Mouse (Mus musculus) mouse embryonic stem cell (cell line): ENCODE results near the gene Lrba.

Source experiments
- in situ Hi-C, 2 experiments: fragments of 300-500 bp; cut with MboI; formaldehyde crosslinking; loops; 1 replicate in 1 of 2; 3 replicates in 1 of 2; pipeline ENCODE4 v1.14.3; 2019 to 2020; ENCODE audit warnings: low sequenced_read_pairs in 2 of 2, low pct_unique_long_range_greater_than_20kb in 1 of 2, mixed read lengths in 1 of 2; ENCODE audit not compliant: unreplicated experiment in 1 of 2

Lrba gene

GRCm38 (mm10) chr3:86423828-86424227 lies 199.3 kb downstream of the Lrba start:
- in situ Hi-C loops: no loop called here

DNA sequence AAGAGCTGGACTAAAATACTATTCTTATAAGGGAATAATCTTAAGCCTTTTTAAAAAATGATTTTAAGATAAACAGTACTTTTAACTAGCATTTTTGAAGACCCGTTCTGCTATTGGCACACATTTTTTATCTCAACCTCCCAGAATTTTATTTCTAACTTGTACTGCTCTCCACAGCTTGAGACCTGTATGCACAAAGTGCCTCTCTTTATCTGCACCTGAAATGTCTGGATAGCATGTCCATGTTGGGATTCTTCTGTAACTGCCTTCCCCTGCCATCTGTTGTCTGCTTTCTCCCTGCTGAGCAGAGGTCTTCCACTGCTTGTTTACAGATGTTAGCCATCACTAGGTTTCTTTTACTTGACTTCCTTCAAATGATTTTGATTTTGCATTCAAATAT lies 202.3 kb downstream of the Lrba start:
- in situ Hi-C loops: no loop called here

GRCm38 (mm10) chr3:86443497-86443896 lies 219.0 kb downstream of the Lrba start:
- in situ Hi-C loops: no loop called here

DNA sequence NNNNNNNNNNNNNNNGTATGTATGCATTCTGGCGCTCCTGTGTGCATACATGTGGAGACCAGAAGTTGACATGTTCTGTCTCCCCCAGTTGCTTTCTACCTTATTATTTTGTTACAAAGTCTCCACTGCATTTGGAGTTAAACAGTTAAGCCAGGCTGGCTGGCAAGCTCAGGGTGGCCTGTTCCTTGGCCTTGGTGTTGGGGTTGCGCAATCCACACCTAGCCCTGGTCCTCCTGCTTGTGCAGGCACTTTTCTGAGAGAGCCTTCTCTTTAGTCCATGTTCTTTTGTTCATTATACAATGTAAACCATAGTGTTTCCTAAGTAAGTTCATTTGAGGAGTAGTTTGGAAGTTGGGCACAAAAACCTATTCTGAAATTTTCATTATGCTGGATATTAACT lies 226.7 kb downstream of the Lrba start:
- in situ Hi-C loops: no loop called here

DNA sequence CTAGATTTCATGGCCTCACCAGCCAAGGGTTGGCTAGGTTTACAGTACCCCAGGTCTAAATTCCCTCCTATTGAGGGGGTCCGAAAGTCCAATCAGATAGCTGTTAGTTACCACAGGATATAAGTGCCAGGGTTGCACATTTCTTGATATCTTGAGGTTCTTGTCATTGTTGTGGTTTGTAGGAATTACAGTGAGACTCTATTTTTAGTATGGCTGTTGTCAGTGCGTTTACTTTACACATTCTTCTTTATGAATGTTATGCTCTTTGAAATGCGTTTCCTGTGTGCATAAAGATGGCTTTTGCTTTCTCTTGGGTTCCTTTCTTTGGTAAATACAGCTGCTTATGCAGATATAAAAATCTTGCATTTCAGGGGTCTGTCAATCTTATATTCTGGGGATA lies 237.1 kb downstream of the Lrba start:
- in situ Hi-C loops: no loop called here

GRCm38 (mm10) chr3:86489992-86490391 lies 265.5 kb downstream of the Lrba start:
- in situ Hi-C loops: no loop called here

DNA sequence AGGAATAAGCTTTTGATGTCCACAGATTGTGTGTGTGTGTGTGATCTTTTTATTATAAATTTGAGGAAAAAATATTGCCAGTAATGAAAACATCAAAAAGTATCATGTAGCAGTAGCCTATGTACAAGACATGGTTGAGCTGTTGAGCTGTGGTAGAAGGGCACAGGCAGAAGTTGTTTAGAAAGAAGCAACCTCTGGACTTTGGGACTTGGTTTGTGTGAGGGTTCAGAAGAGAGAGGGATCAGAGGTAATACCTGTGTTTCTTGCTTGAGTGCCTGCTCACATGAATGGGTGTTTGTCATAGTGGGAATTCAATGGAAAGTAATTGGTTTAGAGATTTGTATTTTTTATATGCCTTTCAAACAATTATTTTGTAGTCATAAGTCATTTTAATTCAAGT lies 276.1 kb downstream of the Lrba start:
- in situ Hi-C loops: no loop called here

DNA sequence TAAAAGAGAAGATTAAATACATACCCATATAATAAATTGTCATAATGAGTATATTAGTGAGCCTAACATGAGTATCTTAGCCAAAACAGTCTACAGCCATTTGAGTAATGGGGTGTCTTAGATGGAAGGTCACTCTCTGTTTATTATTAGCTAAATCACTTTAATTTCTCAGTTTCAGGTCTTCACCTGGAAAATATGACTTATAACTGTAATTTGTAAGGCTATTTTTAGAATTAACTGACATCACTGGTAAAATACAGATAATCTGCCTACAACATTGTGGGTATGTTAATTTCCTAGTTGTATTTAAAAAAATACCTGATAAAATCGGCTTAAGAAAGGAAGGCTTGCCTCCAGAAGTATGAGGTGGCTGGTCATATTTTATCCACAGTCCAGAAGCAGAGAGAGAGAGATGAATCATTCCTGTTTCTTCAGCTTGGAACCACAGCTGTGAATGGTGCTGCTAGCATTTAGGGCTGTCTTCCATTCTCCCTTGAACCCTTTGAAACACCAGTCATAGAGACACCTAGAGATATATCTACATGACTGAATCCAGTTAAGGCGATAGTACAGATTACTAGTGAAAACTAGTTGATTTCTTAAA lies 294.1 kb downstream of the Lrba start:
- in situ Hi-C loops: no loop called here

- in situ Hi-C loops: no loop called here
Observed at GRCm38 (mm10) chr3:86522880-86523505, 298.5 kb downstream of the Lrba start.

DNA sequence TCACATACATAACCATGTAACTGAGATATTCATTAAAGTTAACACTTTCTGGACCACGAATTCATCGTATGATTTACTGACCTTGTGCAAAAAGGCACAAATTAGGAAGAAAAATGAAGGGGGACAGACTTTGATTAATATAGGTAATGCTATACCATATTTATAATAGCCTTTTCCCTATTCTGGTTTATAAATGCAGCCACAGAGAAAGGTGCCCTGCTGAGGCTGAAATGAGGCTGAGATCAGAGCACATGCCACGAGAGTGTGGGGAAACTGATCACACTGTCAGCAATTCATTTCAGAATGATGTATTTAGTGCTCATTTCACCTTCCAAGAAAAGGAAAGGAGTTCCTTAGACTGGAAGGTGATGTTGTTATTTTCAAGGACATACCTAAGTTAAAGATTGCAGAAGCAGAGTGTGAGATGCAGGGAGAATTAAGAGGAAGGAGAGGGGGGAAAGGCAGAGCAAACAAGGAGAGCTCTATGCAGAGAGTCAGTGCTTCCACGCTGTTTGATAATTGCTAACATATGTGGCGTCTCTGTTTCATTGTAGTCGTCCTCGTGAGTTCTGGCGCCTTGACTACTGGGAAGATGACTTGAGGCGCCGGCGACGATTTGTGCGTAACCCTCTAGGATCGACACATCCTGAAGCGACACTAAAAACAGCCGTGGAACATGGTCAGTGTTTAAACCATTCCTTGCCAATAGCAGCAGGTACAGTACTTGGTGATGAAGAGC lies 307.2 kb downstream of the Lrba start:
- in situ Hi-C loops: no loop called here

DNA sequence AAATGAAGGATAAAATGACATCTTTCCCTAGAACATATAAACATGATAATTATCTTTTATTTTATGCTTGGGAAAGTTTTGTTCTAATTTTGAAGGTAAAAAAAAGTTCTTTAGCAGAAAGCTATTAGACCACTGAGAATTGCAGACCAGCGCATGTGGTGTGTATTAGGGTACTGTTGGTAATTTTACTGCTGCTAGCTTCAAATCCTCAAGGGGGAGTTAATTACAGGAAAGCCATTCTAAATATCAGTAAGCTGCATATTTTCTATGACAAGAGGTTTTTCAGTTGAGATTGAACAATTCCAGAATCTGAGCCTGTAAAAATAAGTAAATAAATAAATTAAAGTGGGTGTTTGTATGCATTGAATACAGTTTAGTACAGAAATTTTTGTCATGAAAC lies 312.3 kb downstream of the Lrba start:
- in situ Hi-C loops: no loop called here

- in situ Hi-C loops: no loop called here
Observed at GRCm38 (mm10) chr3:86538645-86539554, 314.4 kb downstream of the Lrba start.

DNA sequence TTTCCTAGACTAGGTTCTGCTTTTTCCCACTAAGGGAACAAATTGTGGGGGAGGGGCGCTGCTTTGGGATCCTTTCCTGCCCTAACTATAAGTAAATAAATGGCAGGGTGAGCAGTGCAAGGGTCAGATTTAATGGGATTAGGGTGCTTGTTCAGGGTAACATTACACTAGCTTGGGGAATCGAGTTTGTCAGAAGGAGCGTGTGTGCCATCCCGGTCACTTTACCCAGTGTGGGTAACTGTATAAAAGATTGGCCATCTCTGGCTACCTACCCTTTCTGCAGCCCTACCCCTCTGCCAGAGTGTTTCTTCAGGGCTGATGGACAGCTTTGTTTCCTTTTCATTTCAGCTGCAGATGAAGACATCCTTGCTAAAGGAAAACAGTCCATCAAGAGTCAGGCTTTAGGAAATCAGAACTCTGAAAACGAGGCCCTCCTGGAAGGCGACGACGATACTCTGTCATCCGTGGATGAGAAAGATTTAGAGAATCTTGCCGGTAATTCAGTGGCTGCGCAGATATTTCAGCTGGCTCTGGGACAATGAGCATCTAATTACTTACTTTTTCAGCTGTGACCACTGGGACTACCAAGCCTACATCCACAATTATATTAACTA lies 315.2 kb downstream of the Lrba start:
- in situ Hi-C loops: no loop called here

DNA sequence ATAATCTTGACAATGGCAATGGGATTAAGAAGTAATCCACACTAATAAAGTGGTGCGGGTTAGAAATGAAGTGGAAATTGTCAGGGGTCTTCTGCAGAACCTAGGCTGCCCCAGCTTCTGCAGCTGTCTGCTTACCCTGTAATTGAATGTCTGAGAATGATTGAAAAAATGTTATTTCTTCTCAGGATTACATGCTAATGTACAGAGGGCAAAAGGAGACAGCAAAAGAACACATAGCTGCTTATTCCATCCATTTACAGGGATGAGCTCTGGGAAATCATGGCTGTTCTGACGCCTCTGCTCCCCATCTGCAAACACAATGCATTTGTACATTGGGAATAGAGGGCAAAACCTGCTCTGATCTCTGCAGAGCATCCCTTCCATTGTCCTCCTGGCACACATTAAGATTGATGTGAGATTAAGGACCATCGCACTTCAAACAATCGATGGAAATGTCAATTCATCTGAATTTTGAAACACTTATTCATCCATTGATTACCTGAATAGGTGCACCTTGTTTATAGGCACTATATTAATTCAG lies 316.7 kb downstream of the Lrba start:
- in situ Hi-C loops: no loop called here

DNA sequence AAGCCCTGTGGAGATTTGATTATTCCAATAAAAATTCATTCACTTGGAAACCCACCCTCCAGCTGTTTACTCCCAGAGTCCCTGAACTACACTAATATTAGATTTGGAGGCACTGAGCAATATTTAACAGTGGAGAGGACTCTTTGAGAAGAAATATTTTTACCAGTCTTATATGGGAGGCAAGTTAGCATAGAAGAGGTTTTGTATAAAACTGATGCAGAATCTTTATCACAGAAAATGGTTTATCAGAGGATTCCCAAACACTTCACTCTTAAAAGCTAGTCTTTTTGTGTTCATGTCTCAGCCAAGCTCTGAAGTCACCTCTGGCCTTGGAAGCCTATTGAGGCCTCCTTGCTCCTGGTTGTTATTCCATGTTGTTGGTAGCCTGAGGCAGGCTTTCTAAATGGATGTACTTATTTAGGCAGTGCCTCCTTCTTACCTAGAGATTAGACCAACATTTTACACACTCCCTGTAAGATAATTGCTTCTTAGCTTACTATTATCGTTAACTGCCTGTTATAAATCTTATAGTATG lies 317.4 kb downstream of the Lrba start:
- in situ Hi-C loops: no loop called here

DNA sequence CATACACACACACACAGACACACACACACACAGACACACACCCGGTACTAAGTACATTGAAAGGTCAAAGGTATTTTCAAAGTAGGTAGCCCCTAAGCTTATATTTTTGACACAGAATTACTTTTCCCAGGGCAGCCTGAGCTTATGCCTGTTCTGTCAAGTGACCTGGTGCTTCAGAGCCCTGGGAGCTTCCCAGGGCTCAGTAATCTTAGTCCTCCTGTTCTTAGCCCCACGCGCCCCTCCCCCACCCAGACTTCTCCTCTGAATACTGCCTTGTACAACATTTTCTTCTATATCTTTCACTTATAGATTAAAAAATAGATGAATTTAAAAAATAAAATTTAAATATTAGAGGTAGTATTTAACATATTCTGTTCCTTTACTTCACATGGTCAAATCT lies 320.3 kb downstream of the Lrba start:
- in situ Hi-C loops: no loop called here

- in situ Hi-C loops: no loop called here
Observed at GRCm38 (mm10) chr3:86545945-86546344, 321.5 kb downstream of the Lrba start.
